Mouse (Mus musculus) lung, embryonic 16.5 days (tissue): Measurements from ENCODE around the gene 1700034J05Rik. TPM values are rescaled to one million over a fixed set of nuclear protein-coding genes. Genes with fewer than 3 reads are reported as not detected.

Experiments
- ATAC-seq: fragments of 200-750 bp; cut with Nextera tagmentation; 2 replicates; pipeline ENCODE4 v1.8.0; 2017; ENCODE audit warnings: low read depth, mild to moderate bottlenecking, moderate library complexity
- H3K27ac ChIP-seq: fragments of 300-500 bp; sonication (generic); 2 replicates; pipeline ENCODE4 v1.5.1; 2014; ENCODE audit warnings: mild to moderate bottlenecking, control low read depth, low read length
- H3K27me3 ChIP-seq: fragments of 300-500 bp; sonication (generic); 2 replicates; pipeline ENCODE4 v1.6.1; 2014; ENCODE audit warnings: low read depth, low read length, mixed read lengths; ENCODE audit not compliant: control insufficient read depth, insufficient read depth
- H3K36me3 ChIP-seq: fragments of 300-500 bp; sonication (generic); 2 replicates; pipeline ENCODE4 v1.6.1; 2014; ENCODE audit warnings: low read length; ENCODE audit not compliant: control insufficient read depth, insufficient read depth
- H3K4me1 ChIP-seq: fragments of 300-500 bp; sonication (generic); replicated peaks from 2 replicates; pipeline ENCODE4 v1.6.1; 2014; ENCODE audit warnings: low read length, mixed read lengths; ENCODE audit not compliant: control insufficient read depth, insufficient read depth
- H3K4me2 ChIP-seq: fragments of 300-500 bp; sonication (generic); 2 replicates; pipeline ENCODE4 v1.6.1; 2014; ENCODE audit warnings: low read depth, low read length, control low read depth
- H3K4me3 ChIP-seq: fragments of 300-500 bp; sonication (generic); 2 replicates; pipeline ENCODE4 v1.5.1; 2014; ENCODE audit warnings: mild to moderate bottlenecking, low read length, control low read depth
- H3K9ac ChIP-seq: fragments of 300-500 bp; sonication (generic); 2 replicates; pipeline ENCODE4 v1.6.1; 2014; ENCODE audit warnings: low read length, control low read depth
- H3K9me3 ChIP-seq: fragments of 300-500 bp; sonication (generic); 2 replicates; pipeline ENCODE4 v1.6.1; 2016; ENCODE audit warnings: low read length; ENCODE audit not compliant: control insufficient read depth
- WGBS: fragments of 180-500 bp; shearing (Covaris S2); extraction: QIAGEN DNeasy Blood & Tissue Kit; methylation state at CpG from one replicate; pipeline ENCODE4 v1.1.7; 2014; 5-methylcytosine and 5-hydroxymethylcytosine counted together
- polyA plus RNA-seq: library from polyadenylated mRNA; unstranded; fragments of >200 nt; fragmentation: Nextera tagmentation; extraction: Ambion mirVana; gene quantifications from 2 replicates; pipeline ENCODE4 v1.2.1, GENCODE M21; 2015

Gene 1700034J05Rik
- polyA plus RNA-seq: 0.14 and 0.20 TPM in 2 replicates

GRCm38 (mm10) chr6:146954258-146954657 lies at the start of gene 1700034J05Rik:
TSS of gene 1700034J05Rik (minus strand) at chr6:146954422.
- WGBS: 84% methylated on average over 1 of the region's 1 CpGs
- ATAC-seq: no peak
- Histone ChIP-seq H3K9ac (no peak within 1 kb of the TSS), H3K9me3 (no peaks in the 10 kb centered on the region), H3K36me3 (no peaks in the 10 kb centered on the region), H3K27me3 (no peaks in the 10 kb centered on the region), H3K4me1 (peaks cover 9% of the 10 kb centered on the region), H3K4me3 (no peak within 1 kb of the TSS), H3K27ac (no peak within 1 kb of the TSS), H3K4me2 (no peak within 1 kb of the TSS)

GRCm38 (mm10) chr6:146999755-147000154 lies 45.5 kb upstream of the 1700034J05Rik start:
- no peak overlapping the region for H3K4me3 ChIP-seq
- H3K9me3 ChIP-seq: no peaks in the 10 kb centered on the region
- peaks cover 22% of the 10 kb centered on the region for H3K36me3 ChIP-seq
- H3K27ac ChIP-seq: no peak overlapping the region
- H3K4me2 ChIP-seq: no peak overlapping the region
- H3K4me1 ChIP-seq: no peaks in the 10 kb centered on the region
- H3K9ac ChIP-seq: no peak overlapping the region
- no peak for ATAC-seq
- WGBS: 65% methylated on average over 2 of the region's 2 CpGs
- H3K27me3 ChIP-seq: no peaks in the 10 kb centered on the region

DNA sequence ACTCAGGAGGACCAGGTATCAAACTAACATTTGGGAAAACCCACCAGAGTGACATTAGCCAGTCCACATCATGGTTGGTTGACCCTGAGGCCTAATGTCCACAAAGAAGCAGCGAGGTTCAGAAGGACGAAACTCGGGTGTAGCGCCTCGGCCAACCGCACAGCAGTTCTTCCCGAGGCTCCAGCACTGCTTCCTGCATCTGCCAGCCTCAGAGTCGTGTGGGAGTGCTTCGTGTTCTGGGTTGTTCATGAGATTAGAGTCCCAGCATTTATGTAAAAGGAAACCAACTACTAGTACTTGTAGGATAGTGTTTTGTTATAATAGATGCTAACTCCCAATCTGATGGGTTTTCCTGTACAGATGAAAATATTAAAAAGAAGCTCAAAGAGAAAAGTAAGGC lies 45.1 kb upstream of the 1700034J05Rik start:
- no peaks in the 10 kb centered on the region for H3K27me3 ChIP-seq
- WGBS: 83% methylated on average over 9 of the region's 9 CpGs
- no peak overlapping the region for H3K4me3 ChIP-seq
- H3K4me1 ChIP-seq: no peaks in the 10 kb centered on the region
- H3K9me3 ChIP-seq: no peaks in the 10 kb centered on the region
- no peak overlapping the region for H3K27ac ChIP-seq
- no peak for ATAC-seq
- H3K4me2 ChIP-seq: no peak overlapping the region
- no peak overlapping the region for H3K9ac ChIP-seq
- peaks cover 22% of the 10 kb centered on the region for H3K36me3 ChIP-seq

DNA sequence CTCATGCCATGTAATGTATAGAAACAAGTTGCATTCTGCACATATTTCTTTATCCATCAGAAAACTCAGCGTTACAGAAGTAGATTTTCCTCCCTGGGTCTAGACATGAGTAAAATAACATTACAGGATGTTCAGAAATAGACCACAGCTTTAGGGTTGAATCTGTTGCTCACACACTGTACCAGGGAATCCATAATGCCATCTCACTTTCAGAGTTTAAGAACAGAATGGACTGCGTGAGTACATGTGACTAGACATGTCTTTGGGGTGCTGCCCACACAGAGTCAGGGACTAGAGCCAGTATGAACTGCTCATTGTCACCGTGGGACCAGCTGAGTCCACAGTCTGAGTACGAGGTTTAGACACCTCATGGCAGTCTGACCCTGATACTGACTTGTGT lies 44.5 kb upstream of the 1700034J05Rik start:
- H3K9me3 ChIP-seq: no peaks in the 10 kb centered on the region
- no peaks in the 10 kb centered on the region for H3K27me3 ChIP-seq
- no peak overlapping the region for H3K9ac ChIP-seq
- no peak overlapping the region for H3K4me3 ChIP-seq
- 86% methylated on average over 4 of the region's 4 CpGs for WGBS
- no peak overlapping the region for H3K27ac ChIP-seq
- ATAC-seq: no peak
- H3K36me3 ChIP-seq: peaks cover 22% of the 10 kb centered on the region
- H3K4me2 ChIP-seq: no peak overlapping the region
- no peaks in the 10 kb centered on the region for H3K4me1 ChIP-seq

DNA sequence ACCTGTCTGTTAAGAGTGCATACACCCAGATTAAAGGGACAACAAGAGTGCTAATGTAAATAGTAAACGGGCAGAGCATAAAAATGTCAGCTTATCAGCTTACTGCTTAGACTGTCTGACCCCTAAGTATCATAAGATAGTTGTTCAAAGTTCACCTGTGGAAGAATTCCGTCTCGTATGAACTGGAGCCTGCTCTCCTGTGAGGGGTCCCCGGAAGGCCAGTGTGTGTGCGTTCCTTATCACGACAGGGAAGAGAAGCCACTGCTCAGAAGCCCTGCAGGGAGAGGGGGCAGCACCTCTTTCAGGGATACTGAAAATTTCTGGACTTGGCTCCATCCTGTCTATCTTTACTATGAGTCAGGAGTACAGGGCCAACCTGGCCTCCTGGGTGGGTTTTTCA lies 42.8 kb upstream of the 1700034J05Rik start:
- H3K9me3 ChIP-seq: no peaks in the 10 kb centered on the region
- 58% methylated on average over 6 of the region's 6 CpGs for WGBS

DNA sequence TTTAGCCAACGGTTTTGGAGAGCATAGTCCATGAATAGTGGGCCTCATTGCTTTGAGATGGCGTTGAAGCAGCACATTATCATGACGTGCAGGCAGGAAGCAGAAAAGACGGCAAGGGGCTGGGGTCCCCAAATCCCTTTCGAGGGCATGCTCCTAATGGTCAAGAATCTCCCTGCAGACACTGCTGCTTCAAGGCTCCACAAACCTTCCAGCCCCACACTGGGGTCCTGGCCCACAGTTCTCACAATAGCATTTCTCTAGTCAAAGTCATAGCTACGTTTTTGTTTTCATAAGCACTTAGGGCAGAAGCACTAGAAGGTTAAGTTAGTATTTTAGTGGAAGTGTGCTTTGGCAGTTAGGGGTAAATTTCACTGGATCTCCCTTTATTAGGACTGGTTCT lies 41.7 kb upstream of the 1700034J05Rik start:
- H3K4me2 ChIP-seq: no peak overlapping the region
- 80% methylated on average over 6 of the region's 6 CpGs for WGBS
- no peaks in the 10 kb centered on the region for H3K27me3 ChIP-seq
- no peak for ATAC-seq
- H3K9me3 ChIP-seq: no peaks in the 10 kb centered on the region
- no peak overlapping the region for H3K4me3 ChIP-seq
- H3K27ac ChIP-seq: no peak overlapping the region
- no peaks in the 10 kb centered on the region for H3K4me1 ChIP-seq
- H3K9ac ChIP-seq: no peak overlapping the region
- H3K36me3 ChIP-seq: peaks cover 16% of the 10 kb centered on the region

More for the DNA sequence above, 42.8 kb upstream of the 1700034J05Rik start:
- Histone ChIP-seq H3K9ac (no peak overlapping the region), H3K27me3 (no peaks in the 10 kb centered on the region), H3K27ac (no peak overlapping the region), H3K4me1 (no peaks in the 10 kb centered on the region), H3K36me3 (peaks cover 20% of the 10 kb centered on the region), H3K4me2 (no peak overlapping the region), H3K4me3 (no peak overlapping the region)
- no peak for ATAC-seq

DNA sequence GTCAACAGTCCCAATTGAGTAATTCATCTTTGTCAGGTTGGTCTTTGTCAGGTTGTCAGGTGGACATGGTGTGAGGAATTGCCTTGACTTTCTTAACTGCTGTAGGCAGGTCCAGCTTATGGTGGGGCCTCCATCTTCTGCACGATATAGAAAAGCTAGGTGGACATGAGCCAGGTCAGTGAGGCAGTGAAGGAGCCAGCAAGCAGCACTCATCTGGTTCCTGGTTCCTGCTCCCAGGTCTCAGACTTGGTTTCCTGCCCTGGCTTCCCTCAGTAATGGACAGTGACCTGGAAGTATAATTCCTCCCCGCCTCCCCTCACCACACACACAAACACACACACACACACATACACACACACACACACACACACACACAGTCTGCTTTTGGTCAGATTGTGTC lies 41.2 kb upstream of the 1700034J05Rik start:
- Histone ChIP-seq H3K4me2 (no peak overlapping the region), H3K9me3 (no peaks in the 10 kb centered on the region)

GRCm38 (mm10) chr6:146994236-146994635 lies 40.0 kb upstream of the 1700034J05Rik start:
- ATAC-seq: no peak
- H3K9me3 ChIP-seq: no peaks in the 10 kb centered on the region
- no peaks in the 10 kb centered on the region for H3K27me3 ChIP-seq
- H3K4me1 ChIP-seq: no peaks in the 10 kb centered on the region
- no peak overlapping the region for H3K4me2 ChIP-seq
- H3K4me3 ChIP-seq: no peak overlapping the region
- peaks cover 13% of the 10 kb centered on the region; the same call in 1 of the 2 replicates for H3K36me3 ChIP-seq
- no peak overlapping the region for H3K9ac ChIP-seq
- no peak overlapping the region for H3K27ac ChIP-seq
- WGBS: 33% methylated on average over 5 of the region's 5 CpGs

More for the DNA sequence above, 41.2 kb upstream of the 1700034J05Rik start:
- ATAC-seq: no peak
- Histone ChIP-seq H3K4me3 (no peak overlapping the region), H3K27me3 (no peaks in the 10 kb centered on the region), H3K36me3 (peaks cover 13% of the 10 kb centered on the region), H3K9ac (no peak overlapping the region), H3K4me1 (no peaks in the 10 kb centered on the region), H3K27ac (no peak overlapping the region)
- WGBS: 88% methylated on average over 2 of the region's 2 CpGs

DNA sequence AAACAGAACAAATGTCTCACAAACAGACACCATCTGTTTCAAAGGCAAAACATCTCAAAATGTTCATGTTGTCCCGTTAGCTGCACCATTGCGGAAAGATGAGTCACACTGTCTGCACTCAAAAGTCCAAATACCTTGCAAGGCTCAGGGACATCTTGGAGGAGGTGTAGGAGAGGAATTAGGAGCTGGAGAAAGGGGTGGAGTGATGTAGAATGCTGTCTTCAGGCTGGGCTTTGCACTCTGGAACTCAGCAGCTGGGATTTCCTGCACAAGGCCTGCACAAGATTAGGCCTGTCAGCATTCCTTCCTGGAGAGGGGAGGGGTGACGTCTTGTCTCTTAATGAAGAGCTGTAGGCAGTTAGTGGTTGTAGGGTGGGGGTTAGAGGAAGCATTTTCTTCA lies 30.3 kb upstream of the 1700034J05Rik start:
- Histone ChIP-seq H3K9ac (no peak overlapping the region), H3K27ac (no peak overlapping the region), H3K4me1 (peaks cover 8% of the 10 kb centered on the region; the same call in 1 of the 2 replicates), H3K9me3 (no peaks in the 10 kb centered on the region), H3K36me3 (0 out of 2 replicates have a peak, but pooled peaks cover 2% of the 10 kb centered on the region), H3K27me3 (no peaks in the 10 kb centered on the region), H3K4me3 (no peak overlapping the region), H3K4me2 (no peak overlapping the region)
- ATAC-seq: no peak; the same call in 1 of the 2 replicates
- WGBS: 63% methylated on average over 3 of the region's 3 CpGs
